Mouse (Mus musculus) hindbrain, embryonic 13.5 days (tissue): ENCODE measurements around the gene Papss2. TPM values are rescaled to one million over a fixed set of nuclear protein-coding genes. Genes with fewer than 3 reads are reported as not detected.

ENCODE experiments used
- ATAC-seq: fragments of 200-750 bp; cut with Nextera tagmentation; 2 replicates; pipeline ENCODE4 v1.8.0; 2017; ENCODE audit warnings: moderate TSS enrichment; ENCODE audit not compliant: low FRiP score
- H3K27ac ChIP-seq: fragments of 300-500 bp; sonication (generic); 2 replicates; pipeline ENCODE4 v1.5.1; 2015; ENCODE audit warnings: inconsistent platforms, mild to moderate bottlenecking, moderate library complexity
- H3K27me3 ChIP-seq: fragments of 300-500 bp; sonication (generic); 2 replicates; pipeline ENCODE4 v1.6.1; 2015; ENCODE audit warnings: mild to moderate bottlenecking, inconsistent platforms
- H3K36me3 ChIP-seq: fragments of 300-500 bp; sonication (generic); 2 replicates; pipeline ENCODE4 v1.6.1; 2015; ENCODE audit warnings: mild to moderate bottlenecking, inconsistent platforms
- H3K4me1 ChIP-seq: fragments of 300-500 bp; sonication (generic); replicated peaks from 2 replicates; pipeline ENCODE4 v1.6.1; 2015; ENCODE audit warnings: inconsistent platforms
- H3K4me2 ChIP-seq: fragments of 300-500 bp; sonication (generic); 2 replicates; pipeline ENCODE4 v1.6.1; 2015; ENCODE audit warnings: inconsistent platforms, mild to moderate bottlenecking, moderate library complexity
- H3K4me3 ChIP-seq: fragments of 300-500 bp; sonication (generic); 2 replicates; pipeline ENCODE4 v1.5.1; 2015; ENCODE audit warnings: mild to moderate bottlenecking, inconsistent platforms
- H3K9ac ChIP-seq: fragments of 300-500 bp; sonication (generic); 2 replicates; pipeline ENCODE4 v1.6.1; 2015; ENCODE audit warnings: mild to moderate bottlenecking, inconsistent platforms
- H3K9me3 ChIP-seq: fragments of 300-500 bp; sonication (generic); 2 replicates; pipeline ENCODE4 v1.6.1; 2016; ENCODE audit warnings: inconsistent platforms
- WGBS: fragments of 180-500 bp; shearing (Covaris S2); methylation state at CpG from one replicate; pipeline ENCODE4 v1.1.7; 2015; 5-methylcytosine and 5-hydroxymethylcytosine counted together
- polyA plus RNA-seq: library from polyadenylated mRNA; unstranded; fragments of >200 nt; fragmentation: Nextera tagmentation; extraction: Ambion mirVana; gene quantifications from 2 replicates; pipeline ENCODE4 v1.2.1, GENCODE M21; 2015

Papss2 gene
- polyA plus RNA-seq, 1 experiment from 2014 or later: 1.2 TPM

DNA sequence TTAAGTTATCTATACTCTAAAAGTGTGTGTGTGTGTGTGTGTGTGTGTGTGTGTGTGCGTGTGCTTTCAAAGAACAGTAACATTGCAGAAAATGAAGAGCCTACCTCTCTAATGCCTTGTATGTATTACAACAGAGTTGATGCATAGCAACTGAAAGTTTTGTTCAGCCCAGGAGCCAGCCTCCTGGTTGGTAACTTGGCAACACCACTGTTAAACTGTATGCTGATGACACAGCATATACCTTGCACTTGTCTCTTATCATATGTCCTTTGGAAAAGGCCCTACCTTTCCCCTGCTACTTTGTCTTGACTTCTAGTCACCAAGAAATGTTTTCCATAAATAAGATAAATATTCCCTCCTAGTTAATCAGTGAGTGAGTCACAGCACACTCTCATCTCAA, 7.9 kb downstream of the Papss2 start:
- ATAC-seq: no peak
- WGBS: 100% methylated on average over 1 of the region's 1 CpGs

DNA sequence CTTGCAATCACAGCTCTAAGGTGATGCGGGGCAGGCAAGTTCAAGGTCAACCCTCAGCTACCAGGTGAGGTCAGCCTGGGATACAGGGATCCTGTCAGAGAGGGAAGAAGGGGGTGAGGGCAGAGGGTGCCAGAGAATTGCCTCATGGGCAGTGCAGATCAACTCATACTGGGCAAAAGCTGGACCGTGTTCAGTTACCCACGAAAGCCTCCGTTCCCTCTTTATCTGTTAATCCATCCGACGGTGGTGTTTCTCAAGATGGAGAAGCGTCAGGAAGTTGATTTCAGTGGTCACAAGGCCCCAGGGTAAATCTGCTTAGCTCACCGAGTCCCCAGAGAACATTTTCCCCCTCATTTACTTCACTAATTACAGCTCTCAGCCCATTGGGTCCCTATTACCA, 8.5 kb downstream of the Papss2 start:
- WGBS: 65% methylated on average over 8 of the region's 8 CpGs
- H3K9me3 ChIP-seq: no peaks in the 10 kb centered on the region
- no peak overlapping the region for H3K4me3 ChIP-seq
- H3K36me3 ChIP-seq: no peaks in the 10 kb centered on the region
- ATAC-seq: no peak
- no peak overlapping the region for H3K27ac ChIP-seq
- no peak overlapping the region for H3K9ac ChIP-seq
- H3K4me2 ChIP-seq: no peak overlapping the region
- H3K4me1 ChIP-seq: no peaks in the 10 kb centered on the region
- no peaks in the 10 kb centered on the region for H3K27me3 ChIP-seq

More for the DNA sequence above, 7.9 kb downstream of the Papss2 start:
- Histone ChIP-seq H3K4me2 (no peak overlapping the region), H3K27ac (no peak overlapping the region), H3K4me1 (no peaks in the 10 kb centered on the region), H3K9ac (no peak overlapping the region), H3K27me3 (no peaks in the 10 kb centered on the region), H3K9me3 (no peaks in the 10 kb centered on the region), H3K4me3 (no peak overlapping the region), H3K36me3 (no peaks in the 10 kb centered on the region)

DNA sequence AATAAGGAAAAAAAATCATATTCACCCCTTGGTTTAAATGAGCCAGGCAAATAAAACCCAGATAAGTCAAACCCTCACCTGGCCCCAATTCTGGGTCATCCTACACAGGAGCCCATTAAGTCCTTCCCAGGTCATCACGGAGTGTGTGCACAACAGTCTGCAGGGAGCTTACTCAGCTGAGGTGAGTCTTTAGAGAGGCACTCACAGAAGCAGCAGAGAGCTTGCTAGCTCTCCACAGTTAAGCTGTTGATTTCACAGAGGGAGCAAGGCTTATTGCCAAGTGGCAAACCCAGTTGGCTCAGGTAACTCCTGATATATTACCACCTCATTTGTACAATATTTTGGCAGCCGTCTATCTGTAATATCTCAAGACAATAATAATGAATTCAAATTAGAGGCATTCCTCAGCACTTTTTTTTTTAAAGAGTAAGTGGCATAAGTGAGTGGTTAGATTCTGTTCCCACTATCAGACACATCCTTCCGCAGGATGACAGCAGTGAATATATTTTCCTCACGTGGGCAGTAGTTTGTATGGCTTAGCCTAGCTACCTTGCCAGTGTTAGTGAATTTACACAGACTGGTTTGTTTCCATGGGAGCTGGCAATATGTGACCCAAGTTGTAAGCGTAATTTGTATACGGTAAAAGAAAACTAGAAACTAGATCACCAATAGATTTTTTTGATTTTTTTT, 9.1 kb downstream of the Papss2 start:
- no peak for ATAC-seq
- no peak overlapping the region for H3K27ac ChIP-seq
- H3K4me2 ChIP-seq: no peak overlapping the region
- no peak overlapping the region for H3K4me3 ChIP-seq
- no peaks in the 10 kb centered on the region for H3K27me3 ChIP-seq
- H3K9me3 ChIP-seq: no peaks in the 10 kb centered on the region
- no peaks in the 10 kb centered on the region for H3K4me1 ChIP-seq
- no peak overlapping the region for H3K9ac ChIP-seq
- H3K36me3 ChIP-seq: no peaks in the 10 kb centered on the region
- WGBS: 85% methylated on average over 6 of the region's 6 CpGs

DNA sequence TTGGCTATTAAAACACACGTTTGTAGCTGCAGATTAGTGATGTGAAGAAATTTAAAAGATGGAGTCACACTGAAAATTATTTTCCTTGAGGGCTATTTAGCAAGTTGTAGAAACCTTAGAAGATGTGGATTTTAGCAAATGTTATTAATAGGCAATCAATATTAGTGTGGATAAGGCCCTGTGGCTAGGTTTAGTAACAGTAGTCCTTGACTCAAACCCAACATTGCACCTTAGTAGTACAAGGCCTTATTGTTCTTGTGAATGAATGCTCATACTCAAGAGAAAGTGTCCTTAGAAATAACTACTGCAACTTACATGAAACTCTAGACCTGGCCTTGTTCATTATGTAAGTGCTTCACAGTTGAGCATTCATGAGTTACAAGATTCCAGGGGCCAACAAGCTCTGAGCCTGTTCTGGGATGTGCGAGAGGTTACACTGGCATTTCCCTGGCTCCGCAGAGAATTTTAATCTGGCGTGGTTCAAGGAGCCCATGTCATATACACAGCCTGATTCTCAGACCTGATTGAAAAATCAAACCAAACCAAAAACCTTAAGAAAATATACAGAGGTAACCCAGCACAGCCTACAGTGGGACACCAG, 10.7 kb downstream of the Papss2 start:
- H3K9me3 ChIP-seq: no peaks in the 10 kb centered on the region
- 74% methylated on average over 4 of the region's 4 CpGs for WGBS
- ATAC-seq: no peak
- no peak overlapping the region for H3K4me3 ChIP-seq
- H3K27me3 ChIP-seq: no peaks in the 10 kb centered on the region
- H3K4me1 ChIP-seq: no peaks in the 10 kb centered on the region
- no peak overlapping the region for H3K27ac ChIP-seq
- no peak overlapping the region for H3K4me2 ChIP-seq
- no peaks in the 10 kb centered on the region for H3K36me3 ChIP-seq
- H3K9ac ChIP-seq: no peak overlapping the region

DNA sequence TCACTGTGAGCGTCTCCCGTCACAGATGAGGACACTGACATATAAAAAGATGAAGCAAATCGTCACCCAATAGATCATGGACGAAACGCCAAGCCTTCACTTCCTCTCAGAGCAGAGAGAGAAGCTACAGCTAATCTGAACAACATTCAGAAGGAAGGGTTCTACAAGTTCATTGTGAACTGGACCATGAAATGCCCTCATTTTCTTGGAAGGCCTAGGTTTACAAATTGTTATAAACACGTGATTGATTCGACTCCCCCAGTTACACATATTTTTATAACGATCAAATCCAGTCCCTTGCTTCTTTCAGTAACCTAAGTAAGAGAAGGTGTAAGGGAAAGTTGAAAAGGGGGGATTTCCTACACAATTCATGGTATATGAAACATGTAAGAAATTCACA, 11.4 kb downstream of the Papss2 start:
- Histone ChIP-seq H3K9ac (no peak overlapping the region), H3K27ac (no peak overlapping the region), H3K27me3 (no peaks in the 10 kb centered on the region), H3K4me3 (no peak overlapping the region), H3K36me3 (no peaks in the 10 kb centered on the region), H3K9me3 (no peaks in the 10 kb centered on the region), H3K4me1 (no peaks in the 10 kb centered on the region), H3K4me2 (no peak overlapping the region)
- ATAC-seq: no peak
- WGBS: 80% methylated on average over 8 of the region's 8 CpGs

DNA sequence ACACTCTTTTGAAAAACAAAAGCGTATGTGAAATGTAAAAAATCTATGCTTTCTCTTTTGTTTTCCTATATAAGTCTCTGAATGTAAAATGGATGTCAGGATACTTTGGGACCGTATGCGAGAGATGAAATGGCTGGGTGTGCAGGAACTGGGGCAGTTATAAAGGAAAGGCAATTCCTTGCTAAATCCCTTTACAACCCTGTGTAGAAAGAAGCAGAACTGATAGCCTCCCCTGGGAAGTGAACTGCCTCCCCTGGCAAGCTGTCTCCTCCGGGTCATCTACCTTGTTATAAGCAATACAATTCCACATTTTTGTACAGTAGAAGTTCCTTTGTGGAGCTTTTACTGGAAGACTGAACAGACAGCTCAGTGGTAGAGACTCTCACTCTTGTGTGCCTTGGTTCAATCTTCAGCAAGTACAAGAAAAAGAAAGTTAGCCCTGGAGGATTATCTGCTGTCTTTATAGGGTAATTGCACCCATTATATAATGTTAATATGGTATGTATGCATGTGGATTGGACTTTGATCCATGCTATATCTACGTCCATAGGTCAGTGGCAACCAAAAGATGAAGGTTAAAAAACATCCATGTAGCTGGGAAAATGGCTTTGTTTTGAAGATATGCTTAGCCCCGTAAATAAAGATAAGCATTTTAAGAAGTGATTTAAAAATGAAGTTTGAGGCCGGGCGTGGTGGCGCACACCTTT, 15.9 kb downstream of the Papss2 start:
- no peak overlapping the region for H3K4me2 ChIP-seq
- 90% methylated on average over 9 of the region's 9 CpGs for WGBS
- H3K36me3 ChIP-seq: no peaks in the 10 kb centered on the region
- H3K27me3 ChIP-seq: no peaks in the 10 kb centered on the region
- H3K9me3 ChIP-seq: no peaks in the 10 kb centered on the region
- no peaks in the 10 kb centered on the region for H3K4me1 ChIP-seq
- no peak overlapping the region for H3K4me3 ChIP-seq
- H3K9ac ChIP-seq: no peak overlapping the region
- no peak overlapping the region for H3K27ac ChIP-seq
- ATAC-seq: no peak

DNA sequence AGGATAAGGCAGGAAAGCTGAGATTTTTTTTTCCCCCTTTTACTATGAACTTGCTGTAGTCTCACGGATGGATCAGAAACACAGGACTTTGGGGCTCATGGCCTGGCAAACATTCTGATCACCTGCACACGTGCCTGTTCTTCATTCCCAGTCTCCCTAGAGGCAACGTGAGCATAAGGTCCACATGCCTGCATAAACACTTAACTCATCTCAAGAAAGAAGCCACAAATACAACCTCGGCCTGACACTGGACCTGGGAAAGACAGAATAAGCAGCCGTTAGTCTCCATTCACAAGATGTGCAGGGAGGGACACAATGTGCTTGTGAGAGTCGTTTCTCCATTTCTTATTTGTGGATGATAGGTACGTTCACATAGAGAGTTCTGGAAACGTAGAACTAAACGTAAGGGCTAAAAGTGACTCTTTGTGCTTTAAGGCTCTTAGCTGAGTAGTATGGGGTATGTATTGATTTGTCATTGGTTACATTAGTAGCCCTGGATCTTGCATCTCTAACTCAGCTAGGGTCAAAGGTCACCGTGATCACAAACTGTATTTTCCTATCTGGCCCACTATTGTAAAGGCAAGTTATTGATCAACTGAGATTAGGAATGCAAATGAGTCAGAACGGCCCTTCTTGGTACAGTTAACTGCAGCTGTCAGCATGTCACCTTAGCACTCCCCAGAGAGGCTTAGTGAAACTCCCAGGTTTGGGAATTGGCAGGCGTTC, 18.6 kb downstream of the Papss2 start:
- Histone ChIP-seq H3K36me3 (no peaks in the 10 kb centered on the region), H3K9ac (no peak overlapping the region), H3K4me2 (no peak overlapping the region), H3K27ac (no peak overlapping the region), H3K9me3 (no peaks in the 10 kb centered on the region), H3K4me1 (no peaks in the 10 kb centered on the region), H3K27me3 (no peaks in the 10 kb centered on the region), H3K4me3 (no peak overlapping the region)
- ATAC-seq: no peak
- WGBS: 81% methylated on average over 12 of the region's 12 CpGs

DNA sequence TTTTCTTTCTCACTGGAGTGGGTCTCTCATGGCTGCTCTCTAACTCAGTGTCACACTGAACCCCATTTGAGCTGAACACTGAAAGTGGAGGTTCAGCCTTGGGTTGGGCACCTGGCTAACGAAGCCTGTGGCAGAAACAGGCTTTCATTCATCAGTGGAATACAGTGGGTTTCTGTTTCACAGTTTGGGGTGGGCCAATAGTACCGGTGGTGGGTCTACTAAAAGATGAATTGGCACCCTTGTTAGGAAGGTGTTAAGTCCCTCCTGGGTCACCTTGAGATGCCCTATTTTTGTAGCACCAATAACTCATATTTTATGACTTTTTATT, 19.1 kb downstream of the Papss2 start:
- no peaks in the 10 kb centered on the region for H3K27me3 ChIP-seq
- ATAC-seq: no peak
- H3K4me2 ChIP-seq: no peak overlapping the region
- H3K9ac ChIP-seq: no peak overlapping the region
- no peak overlapping the region for H3K4me3 ChIP-seq
- no peak overlapping the region for H3K27ac ChIP-seq
- no peaks in the 10 kb centered on the region for H3K4me1 ChIP-seq
- H3K36me3 ChIP-seq: no peaks in the 10 kb centered on the region
- H3K9me3 ChIP-seq: no peaks in the 10 kb centered on the region
- WGBS: 72% methylated on average over 2 of the region's 2 CpGs

DNA sequence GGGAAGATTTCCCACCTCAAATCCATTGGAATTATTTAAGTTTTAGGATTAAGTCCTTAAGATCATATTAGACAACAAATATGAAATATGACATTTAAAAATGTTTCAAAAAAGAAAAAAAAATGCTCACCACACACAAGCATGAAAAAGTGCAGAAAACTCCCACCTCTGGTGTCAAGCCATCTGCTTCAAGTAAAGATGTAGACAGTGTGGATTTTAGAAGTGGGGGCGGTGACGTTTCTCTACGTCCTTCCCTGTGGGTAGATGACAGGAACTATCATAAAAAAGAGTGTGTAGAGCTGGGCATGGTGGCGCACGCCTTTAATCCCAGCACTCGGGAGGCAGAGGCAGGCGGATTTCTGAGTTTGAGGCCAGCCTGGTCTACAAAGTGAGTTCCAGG, 21.1 kb downstream of the Papss2 start:
- Histone ChIP-seq H3K4me3 (no peak overlapping the region), H3K4me2 (no peak overlapping the region), H3K9me3 (no peaks in the 10 kb centered on the region), H3K9ac (no peak overlapping the region), H3K27me3 (no peaks in the 10 kb centered on the region), H3K27ac (no peak overlapping the region), H3K36me3 (no peaks in the 10 kb centered on the region), H3K4me1 (no peaks in the 10 kb centered on the region)
- 96% methylated on average over 7 of the region's 7 CpGs for WGBS
- ATAC-seq: no peak

DNA sequence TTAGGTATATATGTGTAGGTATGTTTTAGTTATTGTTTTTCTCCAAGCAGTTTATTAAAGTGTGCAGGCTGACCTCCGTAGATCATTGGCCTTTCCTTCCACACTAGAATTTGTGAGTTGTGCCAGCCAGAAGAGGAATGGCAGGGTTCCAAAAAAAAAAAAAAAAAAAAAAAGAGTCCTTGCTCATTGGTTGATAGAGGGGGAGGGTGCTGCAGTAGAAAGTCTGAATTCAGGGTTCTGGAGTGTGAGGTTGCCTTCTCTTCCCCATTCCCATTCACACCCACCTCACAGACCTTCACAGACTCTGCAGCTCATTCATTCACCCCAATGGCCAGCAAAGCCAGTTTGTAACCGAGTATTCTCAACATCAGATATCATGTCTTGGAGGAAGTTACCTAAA, 24.1 kb downstream of the Papss2 start:
- Histone ChIP-seq H3K27ac (no peak overlapping the region), H3K9ac (no peak overlapping the region), H3K9me3 (no peaks in the 10 kb centered on the region), H3K4me2 (no peak overlapping the region), H3K27me3 (no peaks in the 10 kb centered on the region), H3K36me3 (no peaks in the 10 kb centered on the region), H3K4me1 (no peaks in the 10 kb centered on the region), H3K4me3 (no peak overlapping the region)
- ATAC-seq: no peak
- WGBS: 86% methylated on average over 2 of the region's 2 CpGs

DNA sequence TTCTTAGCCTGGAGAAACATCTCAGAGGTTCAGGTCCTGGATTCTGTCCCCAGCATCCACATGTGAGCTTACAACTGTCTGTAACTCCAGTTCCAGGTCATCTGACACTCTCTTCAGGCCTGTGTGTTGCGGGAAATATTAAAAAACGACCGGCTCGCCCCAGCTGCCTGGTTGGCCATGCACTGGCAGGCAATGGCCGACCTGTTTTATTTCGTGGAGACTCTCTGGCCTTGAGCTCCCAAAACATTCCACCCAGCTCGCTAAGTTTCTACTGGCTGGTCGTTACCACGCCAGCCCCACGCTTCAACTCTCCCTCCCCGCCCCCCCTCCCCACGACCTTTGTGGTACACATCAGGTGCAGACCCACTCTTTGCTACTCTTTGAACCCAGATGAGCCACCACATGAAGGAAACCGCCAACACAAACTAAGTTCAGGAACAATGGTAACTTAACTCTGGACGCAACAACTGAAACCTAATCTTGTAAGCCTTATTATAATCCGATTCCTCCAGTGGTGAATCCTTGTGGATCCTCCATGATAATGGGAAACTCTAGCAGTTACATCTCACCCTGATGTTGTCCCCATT, 25.4 kb downstream of the Papss2 start:
- Histone ChIP-seq H3K4me1 (no peaks in the 10 kb centered on the region), H3K9ac (no peak overlapping the region), H3K9me3 (no peaks in the 10 kb centered on the region), H3K4me2 (no peak overlapping the region), H3K36me3 (no peaks in the 10 kb centered on the region), H3K27me3 (no peaks in the 10 kb centered on the region), H3K27ac (no peak overlapping the region), H3K4me3 (no peak overlapping the region)
- 90% methylated on average over 15 of the region's 15 CpGs for WGBS
- no peak for ATAC-seq

DNA sequence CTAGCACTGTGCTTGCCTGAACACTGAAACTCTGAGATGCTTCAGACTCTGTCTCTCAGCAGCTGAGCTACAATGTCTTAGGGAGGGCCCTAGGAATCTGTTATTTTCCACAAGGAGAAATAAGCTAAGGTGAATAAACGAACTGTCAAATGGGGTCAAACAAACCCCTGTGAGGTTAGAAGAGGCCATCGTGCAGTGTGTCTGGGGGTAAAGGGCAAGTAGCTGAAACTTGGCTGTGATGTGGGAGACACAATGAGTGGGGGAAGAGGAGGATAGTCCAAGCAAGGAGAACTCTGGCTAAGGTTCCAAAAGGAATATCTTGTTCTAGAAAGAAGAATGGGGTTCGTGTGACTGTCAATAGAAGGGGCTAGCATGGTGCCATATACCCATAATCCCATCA, 26.6 kb downstream of the Papss2 start:
- no peaks in the 10 kb centered on the region for H3K9me3 ChIP-seq
- WGBS: 88% methylated on average over 3 of the region's 3 CpGs
- no peak overlapping the region for H3K27ac ChIP-seq
- no peak overlapping the region for H3K4me3 ChIP-seq
- H3K27me3 ChIP-seq: no peaks in the 10 kb centered on the region
- H3K9ac ChIP-seq: no peak overlapping the region
- H3K4me1 ChIP-seq: no peaks in the 10 kb centered on the region
- no peaks in the 10 kb centered on the region for H3K36me3 ChIP-seq
- ATAC-seq: no peak
- no peak overlapping the region for H3K4me2 ChIP-seq
